Mouse (Mus musculus) thymus, postnatal 14 days (tissue): ENCODE results near the gene Ttc19.
"Not testable (repeated sequence)": the region's sequence is repeated elsewhere in the genome, so short reads cannot be mapped to it uniquely, and the experiment has no call there.

Source experiments
- DNase-seq: peaks from one replicate; pipeline ENCODE4 v3.0.0; 2021

The Ttc19 gene

GRCm38 (mm10) chr11:62280675-62281600 is at the start of gene Ttc19, which contains the start of gene Zswim7:
Gene Ttc19 (plus strand): TSS chr11:62281473.
Gene Zswim7 (minus strand): TSS chr11:62281375.
- peak; percentile 92 for DNase-seq

DNA sequence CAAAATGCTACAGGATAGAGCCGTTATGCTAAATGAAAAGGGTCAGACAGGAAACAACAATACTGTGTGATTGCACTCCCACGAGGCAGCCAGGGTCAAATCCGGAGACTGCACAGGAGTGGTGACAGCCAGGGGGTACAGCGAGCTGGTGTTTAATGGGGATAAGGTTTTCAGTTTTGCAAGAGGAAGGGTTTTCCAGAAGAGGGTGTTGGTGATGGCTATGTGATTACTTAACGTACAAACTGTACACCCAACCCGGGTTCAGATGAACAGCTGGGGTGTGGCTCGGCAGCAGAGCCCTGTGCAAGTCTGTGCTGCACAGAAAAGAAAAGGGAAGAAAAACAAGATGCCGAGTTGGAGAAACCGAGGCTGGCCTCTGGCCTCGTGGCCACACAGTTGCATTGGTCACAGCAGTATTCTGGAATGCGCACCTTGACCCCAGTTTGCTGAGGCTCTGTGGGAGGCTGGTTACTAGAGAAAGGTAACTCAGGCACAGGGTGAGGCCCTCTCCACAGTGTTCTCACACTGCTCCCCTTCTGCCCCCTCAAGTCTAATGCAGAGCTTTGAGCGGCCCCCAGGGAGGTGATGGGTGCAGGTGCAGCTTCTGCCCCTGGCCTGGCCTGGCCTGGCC is 40.5 kb upstream of the Ttc19 start:
- no peak for DNase-seq

GRCm38 (mm10) chr11:62243871-62244270 is 37.4 kb upstream of the Ttc19 start:
- no peak for DNase-seq

DNA sequence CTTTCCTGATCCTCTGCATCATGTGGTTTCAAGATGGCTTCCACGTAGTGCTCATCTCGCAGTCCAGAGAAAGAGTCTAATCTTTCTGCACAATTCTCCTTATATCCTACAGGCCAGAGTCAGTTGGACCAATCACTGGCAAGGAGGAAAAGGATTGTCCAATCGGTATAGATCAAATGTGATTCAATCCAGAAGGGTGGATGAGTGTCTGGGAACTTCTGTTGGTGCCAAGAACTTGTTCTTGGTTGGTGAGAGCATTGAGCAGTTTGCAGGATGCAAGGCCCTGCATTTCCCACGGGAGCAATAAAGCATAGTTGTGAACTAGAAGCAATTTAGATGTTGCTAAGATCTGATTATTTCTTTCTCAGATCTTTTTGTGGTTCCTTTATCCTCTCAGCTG is 36.8 kb upstream of the Ttc19 start:
- no peak for DNase-seq

DNA sequence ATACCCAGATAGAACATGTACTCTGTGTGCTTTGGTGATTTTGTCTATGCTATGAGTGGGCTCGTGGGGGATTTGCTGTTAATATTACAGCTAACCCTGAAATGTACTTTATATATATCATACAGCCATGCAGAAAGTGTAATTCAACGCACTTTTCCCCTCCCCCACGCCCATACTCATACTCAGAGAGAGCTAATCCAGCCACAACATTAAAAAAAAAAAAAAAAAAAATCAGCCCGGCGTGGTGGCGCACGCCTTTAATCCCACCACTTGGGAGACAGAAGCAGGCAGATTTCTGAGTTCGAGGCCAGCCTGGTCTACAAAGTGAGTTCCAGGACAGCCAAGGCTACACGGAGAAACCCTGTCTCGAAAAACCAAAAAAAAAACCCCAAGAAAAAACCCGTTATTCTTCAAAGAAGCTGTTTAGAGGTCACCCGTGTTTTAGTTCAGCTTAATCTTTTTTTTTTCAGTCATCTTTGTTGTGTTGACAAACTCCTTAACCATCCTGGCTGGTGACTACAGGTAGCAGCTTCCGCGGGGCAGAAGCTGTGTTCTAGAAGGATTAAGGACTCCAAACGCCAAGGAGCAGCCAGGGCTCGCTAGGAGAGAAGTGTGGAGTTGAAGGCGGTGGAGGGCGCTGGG is 33.4 kb upstream of the Ttc19 start:
- DNase-seq, result no peak

DNA sequence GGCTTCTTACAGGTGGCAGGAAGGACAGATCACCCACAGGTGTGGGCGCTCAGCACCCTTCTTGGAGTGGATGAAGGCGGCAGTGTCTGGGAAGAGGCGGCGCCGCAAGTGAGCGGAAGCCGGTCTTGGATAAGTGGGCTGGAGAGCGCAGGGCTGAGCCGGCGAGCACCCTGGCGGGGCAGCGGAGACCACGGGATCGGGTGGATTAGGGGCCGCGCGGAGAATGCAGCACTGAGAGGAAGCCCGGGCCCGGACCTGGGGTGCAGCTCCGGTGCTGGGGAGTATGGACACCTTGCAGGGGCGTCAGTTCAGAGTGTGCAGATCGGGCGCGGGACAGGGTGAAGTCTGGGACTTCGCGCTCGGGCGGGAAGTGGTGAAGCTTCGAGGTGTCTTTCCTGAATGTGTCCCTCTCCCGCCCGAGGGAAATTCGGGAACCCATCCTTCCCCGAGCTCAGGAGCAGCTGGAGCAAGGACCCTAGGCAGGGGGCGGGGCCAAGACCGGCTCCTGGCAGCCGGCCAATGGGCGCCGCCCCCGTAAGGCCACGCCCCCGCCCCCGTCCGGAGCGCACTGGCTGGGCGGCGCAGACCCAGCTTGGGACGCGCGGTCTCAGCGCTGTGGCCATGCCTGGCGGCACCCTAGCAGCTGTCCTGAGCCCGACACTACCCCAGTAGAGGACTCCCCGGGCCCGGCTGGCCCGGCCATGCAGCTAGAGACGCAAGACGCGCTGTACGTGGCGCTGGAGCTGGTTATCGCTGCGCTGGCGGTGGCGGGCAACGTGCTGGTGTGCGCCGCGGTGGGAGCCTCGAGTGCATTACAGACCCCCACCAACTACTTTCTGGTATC is 32.6 kb upstream of the Ttc19 start, which contains the start of gene Adora2b:
Gene Adora2b, plus strand, starts transcription at position 584 of the 844 bp plus-strand sequence.
- peak; percentile 77 for DNase-seq

DNA sequence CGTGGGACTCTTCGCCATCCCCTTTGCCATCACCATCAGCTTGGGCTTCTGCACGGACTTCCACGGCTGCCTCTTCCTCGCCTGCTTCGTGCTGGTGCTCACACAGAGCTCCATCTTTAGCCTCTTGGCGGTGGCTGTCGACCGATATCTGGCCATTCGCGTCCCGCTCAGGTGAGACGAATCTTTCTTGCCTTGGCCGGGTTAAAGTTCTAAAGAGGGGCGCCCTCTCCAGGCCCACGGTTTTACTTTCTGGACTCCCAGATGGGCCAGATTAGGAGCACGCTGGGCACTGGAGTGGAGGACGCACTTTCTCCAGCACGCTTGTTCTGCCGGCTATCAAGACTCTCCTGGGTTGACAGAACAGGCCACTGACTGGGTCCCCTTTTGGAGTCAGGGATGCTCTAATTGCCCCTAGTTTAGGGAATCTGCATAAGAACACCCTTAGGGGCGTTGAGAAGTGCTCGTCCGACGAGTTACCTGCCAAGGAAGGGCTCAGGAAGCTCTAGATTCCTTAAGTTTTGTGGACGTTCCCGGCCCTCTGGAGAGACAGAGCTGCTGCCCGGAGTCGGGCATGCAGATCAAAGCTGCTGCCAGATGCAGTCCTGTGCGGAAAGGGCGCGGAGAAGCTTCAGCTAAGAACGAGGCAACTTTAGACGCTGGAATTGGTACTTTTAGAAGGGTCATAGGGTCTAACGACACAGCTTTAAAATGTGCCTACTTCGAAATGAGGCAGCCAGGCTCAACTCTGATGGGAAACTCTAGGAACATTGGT is 31.8 kb upstream of the Ttc19 start:
- peak; percentile 12 for DNase-seq

GRCm38 (mm10) chr11:62251047-62251446 is 30.2 kb upstream of the Ttc19 start:
- DNase-seq, result no peak

- DNase-seq, result no peak
Measured at GRCm38 (mm10) chr11:62253380-62253779, 27.9 kb upstream of the Ttc19 start.

GRCm38 (mm10) chr11:62259214-62259613 is 22.1 kb upstream of the Ttc19 start:
- no peak for DNase-seq

- DNase-seq, result no peak
Measured at GRCm38 (mm10) chr11:62263599-62263998, 17.7 kb upstream of the Ttc19 start.

DNA sequence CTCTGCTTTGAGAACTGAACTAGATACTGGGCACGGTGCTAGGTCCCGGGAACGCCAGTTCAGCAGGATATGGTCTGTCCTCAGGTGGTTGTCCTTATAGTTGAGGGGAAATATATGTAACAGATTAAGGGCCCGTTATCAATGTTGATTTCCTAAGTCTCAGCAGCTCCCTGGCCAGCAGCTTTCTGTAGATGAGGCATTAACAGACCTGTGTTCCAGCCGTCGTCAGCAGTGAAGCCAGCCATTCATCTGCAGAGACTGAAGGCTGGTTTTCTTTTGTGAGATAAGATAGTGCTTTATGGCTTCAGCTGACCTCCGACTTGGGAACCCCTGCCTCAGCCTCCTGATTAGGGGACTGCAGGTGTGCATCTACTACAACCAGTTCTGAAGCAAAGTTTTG is 17.3 kb upstream of the Ttc19 start:
- no peak for DNase-seq

GRCm38 (mm10) chr11:62265642-62266041 is 15.6 kb upstream of the Ttc19 start:
- DNase-seq, result no peak

DNA sequence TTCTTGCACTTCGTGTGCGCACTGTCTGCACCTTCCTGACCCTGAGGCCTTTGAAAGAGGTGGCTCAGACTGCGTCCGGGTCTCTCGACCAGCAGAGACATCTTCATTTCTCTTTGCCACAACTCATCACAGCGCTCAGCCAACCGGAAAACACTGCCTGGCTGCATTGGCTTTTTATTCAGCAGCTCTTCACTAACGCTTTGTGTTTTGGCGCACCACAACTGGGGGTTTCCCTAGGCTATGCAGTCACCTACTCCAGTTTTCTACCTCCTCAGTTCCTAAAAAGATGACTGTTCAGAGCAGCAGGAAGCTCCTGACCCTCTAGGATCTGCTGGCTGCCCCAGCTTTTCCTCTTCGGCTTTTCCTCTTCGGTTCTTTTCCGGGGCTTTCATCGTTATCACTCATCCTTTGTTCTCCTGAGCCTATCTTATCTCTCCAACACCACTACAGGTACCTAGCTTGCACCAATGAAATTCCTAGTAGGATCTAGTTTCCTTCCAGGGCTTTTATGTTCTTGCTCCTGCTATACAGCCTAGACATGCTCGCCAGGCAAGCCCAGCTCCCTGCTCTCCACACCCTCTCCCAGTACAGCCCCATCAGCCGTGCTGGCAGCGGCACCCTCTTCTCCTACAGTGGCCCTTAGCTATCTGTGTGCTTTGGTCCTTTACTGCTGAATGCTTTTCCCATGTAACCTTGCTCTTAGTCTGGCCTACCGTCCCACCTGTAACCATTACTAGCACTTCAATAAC is 14.6 kb upstream of the Ttc19 start:
- no peak for DNase-seq

DNA sequence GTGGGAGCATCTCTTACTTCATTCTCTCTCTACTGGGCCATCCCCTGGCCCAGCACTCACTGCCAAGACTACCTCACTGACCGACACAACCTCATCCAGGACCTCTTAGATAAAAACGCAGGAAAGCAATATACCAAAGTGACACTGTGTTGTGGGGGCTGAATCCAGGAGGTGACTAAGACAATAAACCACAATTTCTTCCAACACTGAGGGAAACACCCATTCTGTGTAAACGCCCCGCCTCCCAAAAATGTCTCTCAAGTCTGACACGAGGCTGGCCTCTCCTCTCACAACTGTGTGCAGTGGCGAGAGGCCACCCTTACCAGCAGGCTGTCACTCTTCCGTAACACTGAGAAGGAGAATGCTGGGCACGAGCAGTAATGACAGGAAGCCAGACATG is 12.9 kb upstream of the Ttc19 start:
- no peak for DNase-seq

DNA sequence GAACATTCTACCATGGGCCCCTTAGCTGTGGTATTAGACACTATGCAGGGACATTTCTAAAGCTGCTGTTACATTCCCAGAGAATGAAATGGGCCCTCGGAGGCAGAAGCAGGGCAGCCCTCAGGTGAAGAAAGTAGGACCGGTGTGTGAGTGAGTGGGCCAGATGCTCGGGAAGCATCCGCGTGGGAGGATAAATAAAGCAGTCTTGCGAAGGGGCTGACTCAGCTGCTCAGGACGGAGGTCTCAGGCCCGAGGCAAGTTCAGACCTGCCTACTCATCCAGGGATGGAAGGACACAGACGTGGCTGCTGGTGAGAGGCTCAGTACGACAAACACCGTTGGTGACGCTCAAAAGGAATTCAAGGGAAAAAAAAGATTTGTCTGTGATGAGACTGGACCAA is 12.2 kb upstream of the Ttc19 start:
- DNase-seq, result no peak

DNA sequence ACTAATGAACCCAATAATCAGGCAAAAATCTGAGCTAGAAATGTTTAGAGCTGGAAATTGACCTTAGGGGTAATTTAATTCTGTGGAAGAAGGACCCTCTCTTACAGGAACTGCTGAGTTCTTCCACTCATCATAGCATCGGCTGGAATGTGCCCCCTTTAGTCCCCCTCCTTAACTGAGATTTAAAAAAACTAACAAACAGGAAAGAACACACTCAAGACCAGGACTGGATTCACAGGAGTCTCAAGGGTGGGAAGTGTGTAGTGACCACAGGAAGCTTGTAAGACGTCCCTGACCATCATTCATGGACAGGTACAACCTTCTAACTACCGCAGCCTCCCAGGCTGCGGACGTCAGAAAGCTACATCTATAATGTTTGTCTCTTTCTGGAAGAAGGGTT is 10.4 kb upstream of the Ttc19 start:
- DNase-seq, result no peak

DNA sequence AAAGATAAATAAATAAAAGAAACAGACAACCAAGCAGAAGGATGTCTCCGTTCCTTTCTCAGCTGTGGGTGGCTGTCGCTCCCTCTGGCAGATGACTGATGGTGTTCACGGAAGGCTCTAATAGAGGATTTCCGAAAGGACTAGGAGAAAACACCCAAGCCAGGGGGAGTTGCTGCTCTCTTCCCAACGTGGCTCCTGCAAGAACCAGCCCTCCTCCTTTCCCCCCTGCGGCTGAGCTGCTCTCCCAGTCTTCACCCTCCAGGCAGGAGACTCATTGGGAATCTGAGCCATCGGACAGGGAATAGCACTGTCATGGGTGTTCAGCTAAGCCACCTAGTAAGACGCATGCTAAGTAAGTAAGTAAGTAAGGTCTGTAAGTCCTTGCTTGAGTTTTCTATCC is 4.2 kb upstream of the Ttc19 start:
- no peak for DNase-seq

DNA sequence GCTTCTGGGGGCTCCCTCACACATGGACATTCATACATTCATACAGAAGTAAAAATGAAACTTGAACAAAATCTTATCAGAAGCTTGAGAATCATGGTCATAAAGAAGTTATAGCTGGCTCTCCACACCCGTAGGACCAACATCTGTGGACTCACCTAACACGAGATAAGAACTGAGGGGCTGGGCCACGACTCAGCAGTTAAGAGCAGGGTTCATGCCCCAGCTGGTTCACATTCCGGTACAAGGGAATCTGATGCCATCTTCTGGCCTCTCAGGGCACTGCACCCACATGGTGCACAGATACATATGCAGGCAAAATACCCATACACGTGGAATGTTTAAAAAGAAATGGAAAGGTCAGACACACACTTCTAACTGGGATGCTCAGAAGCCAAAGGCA is 3.2 kb upstream of the Ttc19 start:
- DNase-seq, result peak; percentile 77

- DNase-seq, result no peak
Measured at GRCm38 (mm10) chr11:62281601-62281997, 326 bp downstream of the Ttc19 start.

DNA sequence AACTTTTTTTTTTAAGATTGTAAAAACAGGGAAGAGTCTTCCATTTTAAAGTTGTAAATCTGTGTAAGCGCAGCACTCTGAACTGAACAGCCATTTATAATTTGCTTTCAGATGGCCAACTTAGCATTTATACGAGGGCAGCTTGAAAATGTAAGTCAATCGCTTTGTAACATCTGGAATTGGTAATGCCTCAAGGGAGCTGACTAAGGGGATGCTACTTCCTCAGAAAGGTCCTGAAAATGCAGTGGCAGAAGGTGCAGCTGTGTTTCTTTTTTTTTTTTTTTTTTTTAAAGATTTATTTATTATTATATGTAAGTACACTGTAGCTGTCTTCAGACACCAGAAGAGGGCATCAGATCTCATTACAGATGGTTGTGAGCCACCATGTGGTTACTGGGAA is 2.7 kb downstream of the Ttc19 start:
- DNase-seq, result not testable (repeated sequence)
